Mouse (Mus musculus) embryonic fibroblast, embryonic 13.5 days (primary cell): Measurements from ENCODE around the gene Maff. TPM values are rescaled to one million over a fixed set of nuclear protein-coding genes. Genes with fewer than 3 reads are reported as not detected.

ENCODE experiments used
- H3K27ac ChIP-seq: 2 replicates; pipeline ENCODE4 v1.5.1; 2012; ENCODE audit warnings: low read length, control low read depth, inconsistent platforms; ENCODE audit not compliant: insufficient read depth
- H3K4me1 ChIP-seq: 2 replicates; pipeline ENCODE4 v1.6.1; 2011; ENCODE audit warnings: low read length; ENCODE audit not compliant: control insufficient read depth, insufficient read depth
- H3K4me3 ChIP-seq: 2 replicates; pipeline ENCODE4 v1.5.1; 2011; ENCODE audit warnings: mild to moderate bottlenecking, control low read depth, low read length; ENCODE audit not compliant: insufficient read depth
- CTCF ChIP-seq: IDR thresholded peaks from 2 replicates; pipeline ENCODE4 v1.5.1; 2011; ENCODE audit warnings: mild to moderate bottlenecking, control low read depth, low read length, moderate library complexity, borderline replicate concordance; ENCODE audit not compliant: insufficient read depth
- POLR2A ChIP-seq: IDR thresholded peaks from 2 replicates; pipeline ENCODE4 v1.6.1; 2011; ENCODE audit warnings: low read depth, mild to moderate bottlenecking, control low read depth, low read length, moderate library complexity
- polyA plus RNA-seq: library from polyadenylated mRNA; stranded (reverse); fragments of >200 nt; gene quantifications from 2 replicates; pipeline ENCODE4 v1.2.4, GENCODE M21; 2011; ENCODE audit warnings: low read depth; ENCODE audit not compliant: missing spikeins, insufficient read length

The Maff gene
- 11.7 and 13.8 TPM in 2 replicates for polyA plus RNA-seq

DNA sequence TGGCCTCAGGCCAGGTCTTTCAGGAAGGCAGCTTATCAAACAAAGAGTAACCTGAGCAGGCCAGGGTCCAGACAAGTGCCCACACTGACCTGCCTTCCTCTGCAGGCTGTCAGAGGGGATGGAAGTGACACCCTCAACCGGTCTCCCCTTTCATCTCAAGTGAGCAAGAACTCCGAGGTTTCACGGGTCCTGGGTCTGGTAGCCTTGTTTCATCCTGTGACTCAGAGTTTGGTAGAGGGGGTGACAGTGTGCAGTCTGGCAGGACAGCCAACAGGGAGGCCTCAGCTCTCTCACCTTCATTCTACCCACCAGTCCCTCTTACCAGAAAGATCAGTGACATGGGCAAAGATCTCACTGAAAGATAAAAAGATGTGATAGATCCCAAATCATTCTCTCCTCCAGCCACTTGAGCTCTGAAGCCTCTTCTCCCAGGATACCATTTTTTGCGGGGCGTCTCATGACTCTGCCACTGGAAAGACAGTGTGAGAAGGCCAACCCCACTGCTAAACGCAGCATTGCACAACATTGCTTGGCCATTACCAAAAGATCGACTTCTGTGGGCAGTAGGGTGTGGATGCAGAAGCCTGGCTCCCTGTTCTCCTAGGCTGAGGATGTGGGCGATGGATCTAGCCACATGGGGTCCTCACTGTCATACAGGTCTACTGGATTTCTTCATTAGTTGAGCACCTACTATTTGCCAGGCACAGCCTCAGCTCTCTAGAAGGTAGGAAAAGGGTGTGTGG is at the start of gene Maff:
Gene Maff (plus strand): TSS at position 571 of the 743 bp plus-strand sequence.
- H3K27ac ChIP-seq: peak within 1 kb of the TSS; percentile 76
- TF ChIP-seq POLR2A (no peak), CTCF (no peak)
- peak within 1 kb of the TSS; percentile 79 for H3K4me3 ChIP-seq
- peaks cover 5% of the 10 kb centered on the region for H3K4me1 ChIP-seq

DNA sequence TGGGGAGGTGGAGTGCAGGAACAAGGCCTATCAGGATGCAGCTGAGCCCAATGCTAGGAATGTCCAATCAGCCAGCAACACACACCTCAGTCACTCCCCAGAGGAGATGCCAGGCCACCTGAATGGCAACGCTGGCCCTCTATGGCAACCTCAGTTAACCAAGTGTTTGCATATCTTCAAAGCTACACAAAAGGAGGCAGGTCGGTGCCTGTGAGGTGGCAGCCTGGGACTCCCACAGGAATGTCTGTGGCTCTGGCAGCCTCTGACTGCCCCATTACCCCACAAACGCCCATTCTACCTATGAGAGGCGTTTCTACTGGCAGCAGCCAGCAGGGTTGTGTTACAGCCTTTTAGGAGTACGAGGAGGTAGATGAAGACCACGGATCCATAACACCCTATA is 47.9 kb upstream of the Maff start:
- TF ChIP-seq CTCF (no peak), POLR2A (no peak)

DNA sequence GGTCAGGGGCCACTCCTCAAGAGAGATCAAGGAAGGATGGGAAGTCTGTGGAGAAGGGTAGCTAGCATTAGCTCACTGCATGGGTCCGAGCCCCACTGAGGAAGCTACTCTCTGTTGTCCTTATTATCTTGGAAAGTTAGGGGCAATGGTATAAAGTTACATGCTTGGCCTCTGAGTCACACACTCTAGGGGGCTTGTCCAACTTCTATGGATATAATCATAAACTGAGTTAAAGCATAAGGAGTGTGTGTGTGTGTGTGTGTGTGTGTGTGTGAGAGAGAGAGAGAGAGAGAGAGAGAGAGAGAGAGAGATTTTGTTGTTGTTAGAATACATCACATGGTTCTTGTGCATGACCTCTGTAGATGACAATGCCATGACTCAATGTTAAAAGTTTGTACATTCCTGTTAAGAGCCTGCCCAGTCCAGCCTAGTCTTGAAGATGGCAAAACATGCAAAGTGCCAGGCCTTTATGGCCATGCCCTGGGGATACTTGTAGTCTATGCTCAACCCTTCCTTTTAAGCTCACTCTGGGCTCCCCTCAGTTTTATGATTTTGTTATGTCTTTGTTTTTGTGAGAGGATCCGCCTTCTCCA is 46.8 kb upstream of the Maff start:
- TF ChIP-seq POLR2A: no peak
- TF ChIP-seq CTCF: no peak
- Histone ChIP-seq H3K4me1 (peaks cover 9% of the 10 kb centered on the region), H3K27ac (peak overlapping the region; percentile 12; the same call in 1 of the 2 replicates), H3K4me3 (no peak overlapping the region)

More for the DNA sequence above, 47.9 kb upstream of the Maff start:
- H3K27ac ChIP-seq: no peak overlapping the region
- H3K4me1 ChIP-seq: peaks cover 9% of the 10 kb centered on the region
- no peak overlapping the region for H3K4me3 ChIP-seq

DNA sequence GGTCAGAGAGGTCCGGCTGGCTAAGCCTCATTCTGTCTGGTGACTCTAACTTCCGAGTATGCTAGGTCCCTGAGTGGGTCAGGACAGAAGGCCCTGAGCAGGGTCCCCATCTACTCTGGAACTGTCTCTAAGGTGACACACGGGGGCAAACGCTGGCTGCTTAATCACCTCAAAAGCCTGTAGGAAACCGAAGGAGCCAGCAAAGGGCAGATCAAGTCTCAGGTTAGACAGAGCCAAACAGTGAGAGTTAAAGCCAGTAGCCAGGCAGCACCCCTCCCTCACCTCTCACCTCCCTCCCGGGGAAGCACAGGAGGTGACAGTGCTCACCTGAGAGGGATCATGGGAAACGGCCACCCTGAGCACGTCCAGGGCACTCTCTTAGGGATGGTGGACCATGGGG is 42.7 kb upstream of the Maff start:
- peaks cover 9% of the 10 kb centered on the region for H3K4me1 ChIP-seq
- no peak overlapping the region for H3K4me3 ChIP-seq
- TF ChIP-seq CTCF: no peak
- no peak for TF ChIP-seq POLR2A
- no peak overlapping the region for H3K27ac ChIP-seq

DNA sequence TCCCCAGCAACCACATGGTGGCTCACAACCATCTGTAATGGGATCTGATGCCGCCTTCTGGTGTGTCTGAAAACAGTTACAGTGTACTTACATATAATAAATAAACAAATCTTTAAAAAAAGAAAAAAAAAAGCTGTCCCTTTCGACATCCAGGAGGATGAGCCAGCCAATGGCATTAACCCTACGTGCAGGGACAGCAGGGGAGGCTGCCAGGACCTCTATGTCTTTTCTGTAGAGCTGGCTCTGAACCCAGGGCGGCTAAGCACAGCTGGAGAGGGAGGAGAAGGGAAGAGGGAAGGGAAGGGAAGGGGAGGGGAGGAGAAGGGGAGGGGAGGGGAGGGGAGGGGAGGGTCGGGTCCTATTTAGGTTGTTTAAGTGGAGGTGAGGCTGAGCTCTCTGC is 41.6 kb upstream of the Maff start:
- no peak for TF ChIP-seq CTCF
- TF ChIP-seq POLR2A: no peak
- Histone ChIP-seq H3K27ac (no peak overlapping the region), H3K4me3 (no peak overlapping the region), H3K4me1 (peaks cover 5% of the 10 kb centered on the region)

DNA sequence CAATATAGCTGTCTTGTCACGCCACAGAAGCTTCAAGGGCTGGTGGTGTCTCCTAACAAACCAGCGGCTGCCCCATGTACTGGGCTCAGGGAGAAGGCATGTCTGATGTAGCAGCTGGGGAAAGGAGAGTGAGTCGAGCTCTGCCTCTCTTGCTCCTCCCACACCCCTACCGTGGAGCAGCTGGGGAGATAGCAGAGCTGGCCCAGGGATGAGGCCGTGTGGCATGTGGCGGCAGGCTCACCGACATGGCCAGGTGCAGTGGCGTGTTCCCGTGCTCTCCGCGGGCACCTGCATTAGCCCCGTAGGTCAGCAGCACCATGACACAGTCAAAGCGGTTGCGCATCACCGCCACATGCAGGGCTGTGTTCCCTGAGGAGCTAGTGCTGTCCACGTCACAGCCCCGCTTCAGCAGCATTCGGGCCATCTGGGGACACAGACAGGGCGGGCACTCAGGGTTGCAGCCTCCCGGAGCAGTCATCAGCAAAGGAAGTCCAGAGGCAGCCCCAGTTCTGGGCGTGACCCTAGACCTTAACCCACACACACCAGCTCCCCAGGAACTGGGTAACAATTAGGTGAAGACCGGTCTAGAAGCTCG is 40.3 kb upstream of the Maff start:
- TF ChIP-seq CTCF (no peak), POLR2A (no peak)
- Histone ChIP-seq H3K4me1 (no peaks in the 10 kb centered on the region), H3K4me3 (no peak overlapping the region), H3K27ac (no peak overlapping the region)

DNA sequence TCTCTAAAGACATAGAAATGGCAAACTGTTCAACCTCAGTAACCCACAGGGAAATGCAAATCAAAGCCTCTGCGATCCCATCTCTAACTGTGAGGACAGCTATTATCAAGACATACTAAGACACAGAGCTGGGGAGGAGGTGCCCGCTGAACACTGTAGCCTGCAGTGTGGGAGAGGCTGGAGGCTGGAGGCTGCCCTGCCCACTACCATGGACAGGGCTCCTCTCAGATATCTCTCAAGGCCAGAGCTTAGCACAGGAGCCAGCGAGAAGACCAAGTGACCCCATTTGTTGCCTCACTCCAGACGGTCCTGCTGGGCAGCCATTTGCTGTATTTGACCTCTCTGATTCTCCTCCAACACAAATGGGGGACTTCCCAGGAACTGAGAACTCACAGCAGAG is 38.6 kb upstream of the Maff start:
- Histone ChIP-seq H3K4me3 (no peak overlapping the region), H3K27ac (no peak overlapping the region), H3K4me1 (no peaks in the 10 kb centered on the region)
- TF ChIP-seq POLR2A (no peak), CTCF (no peak)

DNA sequence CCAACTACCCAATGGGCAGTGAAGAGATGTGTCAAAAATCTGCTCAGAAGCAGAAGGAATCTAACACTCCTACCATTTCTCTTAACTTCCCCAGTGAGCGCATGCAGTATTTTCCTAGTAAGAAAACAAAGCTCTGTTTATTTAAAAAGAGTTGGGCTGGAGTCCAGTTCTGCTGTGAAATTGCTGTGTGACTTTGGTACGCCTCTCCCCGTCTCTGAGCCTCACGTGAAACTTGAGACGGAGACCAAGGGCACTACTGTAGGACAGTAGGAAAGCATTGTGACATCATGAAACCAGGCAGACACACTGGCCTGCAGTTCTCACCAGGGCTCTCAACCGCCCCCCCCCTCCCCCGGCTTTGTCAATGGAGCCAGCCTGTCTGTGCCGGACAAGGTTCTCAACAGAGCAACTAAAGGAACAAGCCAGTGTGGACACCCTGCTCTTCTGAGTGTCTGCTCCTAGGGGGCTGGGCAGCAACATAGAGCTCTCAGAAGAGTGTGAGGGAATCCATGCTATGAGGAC is 32.5 kb upstream of the Maff start:
- Histone ChIP-seq H3K4me1 (no peaks in the 10 kb centered on the region), H3K4me3 (no peak overlapping the region), H3K27ac (no peak overlapping the region)
- TF ChIP-seq POLR2A (no peak), CTCF (no peak)

DNA sequence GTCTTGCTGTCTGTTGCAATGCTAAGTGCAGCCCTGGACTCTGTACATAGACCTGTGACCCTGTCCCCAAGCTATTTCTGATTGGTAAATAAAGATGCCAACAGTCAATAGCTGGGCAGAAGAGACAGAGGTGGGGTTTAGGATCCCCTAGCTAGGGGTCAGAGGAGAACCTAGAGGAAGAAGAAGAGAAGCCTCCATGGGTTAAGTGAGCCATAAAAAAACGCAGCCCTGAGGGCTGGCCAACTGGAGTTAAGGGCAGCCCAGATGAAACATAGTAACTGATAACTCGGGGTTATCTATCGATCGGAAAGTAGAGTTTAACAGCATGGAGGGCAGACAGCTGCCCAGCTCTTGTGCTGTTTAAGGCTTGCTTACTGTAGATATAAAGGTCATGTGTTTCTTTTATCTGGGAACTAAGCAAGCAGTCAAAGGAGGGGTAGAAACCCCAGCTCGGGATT is 24.7 kb upstream of the Maff start:
- Histone ChIP-seq H3K27ac (no peak overlapping the region), H3K4me3 (no peak overlapping the region), H3K4me1 (peaks cover 16% of the 10 kb centered on the region)
- TF ChIP-seq POLR2A (no peak), CTCF (no peak)
